Mouse (Mus musculus) inflammation-experienced regulatory T-cells, adult 6 months (primary cell): ENCODE measurements around the gene Map2. TPM values are rescaled to one million over a fixed set of nuclear protein-coding genes. Genes with fewer than 3 reads are reported as not detected.
A peak's percentile ranks its signal among the peaks of the same experiment; 100 is the strongest.

Experiments used
- ATAC-seq: one replicate; pipeline ENCODE4 v1.8.0; 2017
- polyA plus RNA-seq, 3 experiments: library from polyadenylated mRNA; unstranded; fragments of 100-300 nt; shearing (Covaris generic); gene quantifications; one replicate each; pipeline ENCODE4 v1.2.1; 2017

Map2 gene
- polyA plus RNA-seq: 10 to 100 TPM in 1 of 3 experiments, 1 to 10 TPM in 2; 6.8 to 14.9 (median 7.9) TPM

DNA sequence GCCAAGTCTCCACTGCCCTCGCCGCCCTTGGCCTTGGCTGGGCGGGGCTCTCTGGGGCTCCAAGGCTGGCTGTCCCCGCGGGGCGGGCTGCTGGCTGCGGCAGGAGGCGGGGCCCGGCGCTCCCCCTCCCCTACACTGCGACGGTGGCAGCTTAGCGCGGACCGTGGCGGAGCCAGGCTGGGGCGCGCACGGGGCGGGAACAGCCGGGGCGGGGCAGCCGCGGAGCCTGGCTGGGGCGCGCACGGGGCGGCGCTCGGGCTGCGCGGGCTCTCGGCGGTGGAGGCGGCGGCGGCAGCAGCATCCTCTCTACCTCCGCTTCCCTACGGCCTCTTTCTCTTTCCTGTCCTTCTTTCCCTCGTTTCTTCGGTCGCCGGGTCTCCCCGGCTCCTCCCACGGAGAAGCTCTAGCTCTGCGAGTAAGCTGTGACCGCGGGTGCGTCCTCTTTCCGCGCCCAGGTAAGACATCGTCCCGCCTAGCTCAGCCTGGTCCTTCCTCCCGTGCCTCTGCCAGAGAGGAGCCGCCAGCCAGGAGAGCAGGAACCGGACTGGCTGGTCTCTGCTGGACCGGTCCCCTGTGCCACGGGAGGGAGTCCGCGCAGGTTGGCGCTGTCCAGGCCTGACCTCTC is at the start of gene Map2:
Gene Map2, plus strand, starts transcription at position 233 of the 625 bp plus-strand sequence.
- peak; percentile 78 for ATAC-seq

GRCm38 (mm10) chr1:66133014-66133413 is 42.1 kb upstream of the Map2 start:
- no peak for ATAC-seq

DNA sequence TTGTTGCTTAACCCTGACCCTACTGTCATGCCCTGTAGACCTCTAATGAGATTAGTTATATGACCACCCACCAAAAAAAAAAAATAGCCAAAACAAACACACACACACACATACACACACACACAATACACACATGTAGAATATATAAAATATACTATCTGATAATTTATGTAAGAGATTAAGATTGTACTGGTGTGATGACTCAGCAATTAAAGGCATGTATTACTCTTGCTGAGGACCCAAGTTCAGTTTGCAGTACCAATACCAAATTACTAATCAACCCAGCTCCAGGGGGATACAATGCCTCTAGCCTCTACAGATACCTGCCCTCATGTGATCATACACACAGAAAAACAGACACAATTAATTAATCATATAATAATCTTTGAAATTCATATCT is 39.7 kb upstream of the Map2 start:
- ATAC-seq: no peak

- ATAC-seq: no peak
These were observed 34.4 kb upstream of the Map2 start for GRCm38 (mm10) chr1:66140686-66141085.

GRCm38 (mm10) chr1:66145180-66145579 is 29.9 kb upstream of the Map2 start:
- ATAC-seq: no peak

- no peak for ATAC-seq
These were observed 26.1 kb upstream of the Map2 start for GRCm38 (mm10) chr1:66148825-66149514.

- ATAC-seq: no peak
These were observed 24.3 kb upstream of the Map2 start for GRCm38 (mm10) chr1:66150806-66151205.

GRCm38 (mm10) chr1:66157135-66157534 is 17.9 kb upstream of the Map2 start:
- no peak for ATAC-seq

DNA sequence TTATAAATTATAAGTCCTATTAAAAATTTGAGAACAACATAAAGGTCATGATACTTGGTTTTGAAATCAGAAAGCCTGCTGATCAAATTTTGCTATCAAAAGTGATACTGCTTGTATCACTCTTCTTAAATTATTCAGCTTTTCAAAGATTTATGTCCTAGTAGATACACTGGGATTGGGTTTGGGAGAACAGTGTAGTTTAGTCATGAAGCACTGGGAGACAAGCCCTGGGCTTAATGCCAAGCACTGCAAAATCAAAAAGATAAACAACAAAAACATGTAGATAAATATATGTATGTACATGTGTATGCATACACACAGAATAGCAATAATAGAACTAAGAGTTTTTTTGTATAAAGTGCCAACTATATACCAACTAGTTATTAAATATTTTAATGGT is 17.5 kb upstream of the Map2 start:
- ATAC-seq: no peak

GRCm38 (mm10) chr1:66164648-66165047 is 10.4 kb upstream of the Map2 start:
- ATAC-seq: no peak

GRCm38 (mm10) chr1:66168722-66169121 is 6.4 kb upstream of the Map2 start:
- ATAC-seq: no peak

GRCm38 (mm10) chr1:66172127-66172526 is 2.9 kb upstream of the Map2 start:
- ATAC-seq: no peak

GRCm38 (mm10) chr1:66173630-66174029 is 1.4 kb upstream of the Map2 start:
- no peak for ATAC-seq

DNA sequence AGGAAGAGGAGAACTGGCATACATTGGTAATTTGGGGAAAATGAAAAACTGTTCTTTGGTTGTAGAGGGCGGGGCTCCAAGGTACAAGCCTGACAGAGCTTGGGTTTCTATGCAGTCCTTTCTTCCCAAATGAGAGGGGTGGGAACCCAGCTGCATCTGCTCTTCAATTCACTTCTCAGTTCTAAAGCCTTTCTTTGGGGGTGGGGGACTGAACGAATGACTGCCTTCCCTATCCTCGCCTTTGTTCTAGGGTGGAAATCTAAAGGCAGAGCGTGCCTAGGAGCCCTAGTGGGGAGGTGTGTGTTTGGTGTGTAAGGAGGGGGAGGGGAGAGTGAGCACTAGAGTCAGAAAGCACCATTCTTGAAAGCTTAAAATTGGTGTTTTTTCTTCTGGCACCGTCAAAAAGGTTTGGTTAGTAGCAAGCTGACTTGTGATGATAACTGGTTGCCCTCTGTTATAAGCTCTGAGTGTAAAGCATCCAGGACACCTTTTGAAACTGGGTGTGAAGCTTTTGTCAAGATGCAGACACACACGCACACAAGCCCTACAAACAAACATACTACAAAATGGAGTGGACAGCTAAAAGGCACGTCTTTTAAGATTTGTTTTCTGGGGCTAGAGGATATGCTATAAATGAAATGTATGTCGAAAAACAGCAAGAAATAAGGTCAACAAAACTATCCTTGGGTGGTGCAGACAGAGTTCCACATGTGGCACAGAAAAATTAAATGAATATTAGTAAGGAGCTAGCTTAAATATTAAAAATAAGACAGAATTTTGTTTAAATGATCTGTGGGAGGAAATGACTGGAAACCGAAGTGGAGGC is 1.2 kb downstream of the Map2 start:
- no peak for ATAC-seq

DNA sequence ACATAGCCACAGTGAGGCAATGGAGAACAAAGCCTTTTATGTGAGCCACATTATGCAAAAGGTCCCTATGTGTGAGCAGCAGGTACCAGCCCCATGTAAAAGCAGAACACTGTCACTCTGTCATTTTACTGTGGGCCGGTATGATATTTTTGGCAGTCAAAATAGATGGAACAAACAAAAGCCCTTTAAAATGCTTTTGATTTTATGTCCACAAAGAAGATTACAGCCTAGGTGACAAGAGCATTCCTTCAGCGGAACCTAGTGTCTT is 1.7 kb downstream of the Map2 start:
- ATAC-seq: no peak

DNA sequence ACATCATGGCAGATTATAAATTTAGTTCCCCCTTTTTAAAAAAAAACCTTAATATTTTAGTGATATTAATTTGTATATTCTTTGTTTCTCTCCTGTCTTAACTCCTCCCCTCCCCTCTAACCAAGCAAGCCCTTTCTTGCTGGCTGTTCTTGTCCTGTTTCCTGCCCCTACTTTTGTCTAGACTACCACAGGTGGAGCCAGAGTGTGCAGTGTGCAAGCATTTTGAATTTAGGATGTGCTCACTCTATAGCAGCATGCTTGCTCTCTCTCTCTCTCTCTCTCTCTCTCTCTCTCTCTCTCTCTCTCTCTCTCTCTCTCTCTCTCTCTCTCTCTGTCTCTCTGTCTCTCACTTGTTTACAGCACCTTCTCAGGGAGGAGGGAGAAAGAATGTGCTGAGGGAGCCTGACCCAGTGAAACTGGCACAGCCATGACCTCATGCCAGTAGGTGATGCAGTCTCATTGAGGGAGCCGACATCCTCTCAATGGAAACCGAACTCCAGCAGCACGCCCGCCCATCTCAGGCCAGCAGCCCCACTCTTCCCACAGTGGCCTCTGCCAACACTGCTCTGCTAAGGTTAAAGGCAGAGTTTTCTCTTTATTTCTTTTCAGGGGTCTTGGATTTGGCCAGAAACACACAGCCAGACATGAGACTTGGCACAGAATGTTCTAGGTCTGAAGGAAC is 2.6 kb downstream of the Map2 start:
- ATAC-seq: peak; percentile 16

DNA sequence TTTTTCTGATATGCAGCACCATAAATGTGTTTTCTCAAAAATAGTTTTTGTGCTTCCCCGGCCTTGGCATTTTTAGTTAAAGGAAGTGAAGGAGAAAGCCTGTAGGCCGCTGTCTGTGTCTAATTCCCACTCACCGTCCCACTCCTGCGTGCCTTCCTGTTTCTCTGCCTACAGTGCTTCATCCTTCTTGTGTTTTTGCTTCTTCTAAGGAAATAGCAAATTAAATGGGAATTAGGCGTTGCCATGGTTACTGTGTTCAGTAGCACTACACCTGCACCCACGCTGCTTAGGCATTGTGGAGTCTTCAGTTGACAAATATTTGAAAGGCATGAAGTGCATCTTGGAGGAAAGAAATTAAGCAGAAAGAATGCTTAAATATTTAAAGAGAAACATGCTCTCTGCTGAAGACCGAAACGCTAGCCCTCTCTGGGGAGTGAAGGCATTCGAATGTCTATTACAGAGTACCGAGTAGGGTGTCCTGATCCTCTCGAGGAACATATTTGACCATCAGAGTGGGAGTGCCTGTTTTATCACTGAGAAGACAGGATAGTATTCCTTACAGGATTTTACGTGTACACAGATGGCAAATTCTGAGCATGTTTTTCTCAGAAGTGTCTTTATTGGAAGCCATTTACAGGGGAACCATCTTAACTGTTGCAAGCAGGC is 12.1 kb downstream of the Map2 start:
- ATAC-seq: no peak

DNA sequence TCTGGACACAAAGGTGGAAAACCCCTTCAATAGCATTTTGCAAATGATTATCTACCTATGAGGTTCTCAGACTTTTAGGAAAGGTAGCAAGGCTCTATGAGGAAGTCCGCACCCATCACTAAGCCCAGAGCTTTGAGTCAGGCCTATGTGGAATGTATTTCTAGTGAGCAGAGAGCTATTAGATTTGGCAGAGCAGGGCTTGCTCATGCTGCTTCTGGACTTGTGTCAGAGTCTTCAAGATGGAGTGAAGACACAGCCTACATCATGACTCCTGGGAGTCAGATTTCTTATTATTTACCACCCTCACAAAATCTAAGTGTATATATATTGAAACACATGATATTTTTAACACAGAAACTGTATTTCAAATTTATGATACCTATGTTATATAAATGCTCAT is 17.3 kb downstream of the Map2 start:
- ATAC-seq: no peak

GRCm38 (mm10) chr1:66192891-66193290 is 17.8 kb downstream of the Map2 start:
- ATAC-seq: no peak

- no peak for ATAC-seq
These were observed 20.1 kb downstream of the Map2 start for GRCm38 (mm10) chr1:66195040-66195726.

DNA sequence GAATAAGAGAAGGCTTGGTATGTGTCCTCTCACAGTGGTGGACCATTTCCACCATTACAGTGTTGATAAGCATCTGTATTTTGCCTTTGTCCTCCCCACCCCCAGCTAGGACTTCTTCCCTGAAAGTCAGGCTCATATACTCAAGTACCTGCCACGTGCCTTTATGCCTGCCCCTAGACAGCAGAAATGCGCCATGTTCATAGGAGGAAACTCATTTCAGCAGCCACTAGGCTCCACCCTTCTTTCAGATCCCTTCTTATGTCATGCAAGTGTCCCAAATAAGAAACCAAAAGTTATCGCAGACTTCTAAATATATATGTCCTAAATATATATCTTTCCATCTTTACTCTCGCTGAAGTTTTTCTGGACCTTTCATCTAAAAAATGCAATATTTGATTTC is 21.2 kb downstream of the Map2 start:
- no peak for ATAC-seq

DNA sequence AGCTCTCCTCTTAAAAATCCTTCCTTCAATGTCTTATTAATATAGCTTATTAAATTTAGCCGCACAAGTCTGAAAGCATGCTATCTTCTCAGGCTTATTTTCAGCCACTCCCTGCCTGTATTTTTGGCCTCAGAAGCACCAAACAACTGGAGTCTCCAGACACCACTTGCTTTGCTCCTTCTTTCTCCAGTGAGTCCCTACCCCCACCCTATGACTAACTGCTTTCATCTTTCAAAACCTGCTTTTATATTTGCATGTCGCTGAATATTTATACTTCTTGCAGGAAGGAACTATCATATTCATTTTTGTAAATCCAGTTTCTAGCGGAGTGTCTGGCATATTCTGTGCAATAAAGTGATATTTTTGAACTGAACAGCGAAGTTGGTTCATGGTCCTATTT is 21.6 kb downstream of the Map2 start:
- ATAC-seq: no peak
